Mouse (Mus musculus) kidney, embryonic 14.5 days (tissue): Measurements from ENCODE around the gene Fibp. TPM values are rescaled to one million over a fixed set of nuclear protein-coding genes. Genes with fewer than 3 reads are reported as not detected.

ENCODE experiments used
- ATAC-seq: fragments of 200-750 bp; cut with Nextera tagmentation; 2 replicates; pipeline ENCODE4 v1.8.0; 2017; ENCODE audit warnings: moderate number of reproducible peaks, mild to moderate bottlenecking, moderate TSS enrichment, moderate library complexity; ENCODE audit not compliant: low FRiP score, low TSS enrichment
- H3K27ac ChIP-seq: fragments of 300-500 bp; sonication (generic); 2 replicates; pipeline ENCODE4 v1.5.1; 2014; ENCODE audit warnings: low read depth, mild to moderate bottlenecking, low read length, moderate library complexity, mixed read lengths
- H3K27me3 ChIP-seq: fragments of 300-500 bp; sonication (generic); 2 replicates; pipeline ENCODE4 v1.6.1; 2014; ENCODE audit warnings: mild to moderate bottlenecking, low read length; ENCODE audit not compliant: control insufficient read depth, insufficient read depth
- H3K36me3 ChIP-seq: fragments of 300-500 bp; sonication (generic); 2 replicates; pipeline ENCODE4 v1.6.1; 2014; ENCODE audit warnings: low read length, mixed read lengths; ENCODE audit not compliant: control insufficient read depth, insufficient read depth
- H3K4me1 ChIP-seq: fragments of 300-500 bp; sonication (generic); 2 replicates; pipeline ENCODE4 v1.6.1; 2014; ENCODE audit warnings: low read length, mixed read lengths; ENCODE audit not compliant: control insufficient read depth, insufficient read depth
- H3K4me2 ChIP-seq: fragments of 300-500 bp; sonication (generic); replicated peaks from 2 replicates; pipeline ENCODE4 v1.6.1; 2014; ENCODE audit warnings: low read depth, mild to moderate bottlenecking, low read length
- H3K4me3 ChIP-seq: fragments of 300-500 bp; sonication (generic); 2 replicates; pipeline ENCODE4 v1.5.1; 2014; ENCODE audit warnings: mild to moderate bottlenecking, low read length
- H3K9ac ChIP-seq: fragments of 300-500 bp; sonication (generic); 2 replicates; pipeline ENCODE4 v1.6.1; 2014; ENCODE audit warnings: low read depth, mild to moderate bottlenecking, low read length, moderate library complexity
- H3K9me3 ChIP-seq: fragments of 300-500 bp; sonication (generic); 2 replicates; pipeline ENCODE4 v1.6.1; 2016; ENCODE audit warnings: low read length; ENCODE audit not compliant: control insufficient read depth
- WGBS: fragments of 180-500 bp; shearing (Covaris S2); extraction: QIAGEN DNeasy Blood & Tissue Kit; methylation state at CpG from one replicate; pipeline ENCODE4 v1.1.7; 2014; 5-methylcytosine and 5-hydroxymethylcytosine counted together
- polyA plus RNA-seq: library from polyadenylated mRNA; unstranded; fragments of >200 nt; fragmentation: Nextera tagmentation; extraction: Ambion mirVana; gene quantifications from 2 replicates; pipeline ENCODE4 v1.2.1, GENCODE M21; 2014

The Fibp gene
- polyA plus RNA-seq, 1 experiment from 2014 or later: 122 TPM

- ATAC-seq: no peak
- H3K9ac ChIP-seq: no peak overlapping the region
- H3K4me1 ChIP-seq: peaks cover 14% of the 10 kb centered on the region; the same call in 1 of the 2 replicates
- H3K4me2 ChIP-seq: no peak overlapping the region
- H3K27ac ChIP-seq: no peak overlapping the region
- 79% methylated on average over 10 of the region's 10 CpGs for WGBS
- no peak overlapping the region for H3K4me3 ChIP-seq
- H3K9me3 ChIP-seq: no peaks in the 10 kb centered on the region
- no peaks in the 10 kb centered on the region for H3K27me3 ChIP-seq
- H3K36me3 ChIP-seq: peaks cover 80% of the 10 kb centered on the region
These were observed 19.6 kb downstream of the Fibp start for GRCm38 (mm10) chr19:5480016-5480415.

GRCm38 (mm10) chr19:5481398-5481797, 21.0 kb downstream of the Fibp start:
- Histone ChIP-seq H3K36me3 (peaks cover 91% of the 10 kb centered on the region), H3K4me2 (no peak overlapping the region), H3K27ac (no peak overlapping the region), H3K27me3 (no peaks in the 10 kb centered on the region), H3K4me1 (0 out of 2 replicates have a peak, but pooled peaks cover 4% of the 10 kb centered on the region), H3K9ac (no peak overlapping the region), H3K4me3 (no peak overlapping the region), H3K9me3 (no peaks in the 10 kb centered on the region)
- no peak for ATAC-seq
- 92% methylated on average over 10 of the region's 10 CpGs for WGBS

- H3K36me3 ChIP-seq: peaks cover 73% of the 10 kb centered on the region
- ATAC-seq: no peak
- no peak overlapping the region for H3K27ac ChIP-seq
These were observed 23.3 kb downstream of the Fibp start for GRCm38 (mm10) chr19:5483386-5484359.

GRCm38 (mm10) chr19:5484496-5484895, 24.1 kb downstream of the Fibp start:
- Histone ChIP-seq H3K4me2 (no peak overlapping the region), H3K4me3 (no peak overlapping the region), H3K9me3 (no peaks in the 10 kb centered on the region), H3K27me3 (no peaks in the 10 kb centered on the region), H3K27ac (no peak overlapping the region), H3K36me3 (peaks cover 65% of the 10 kb centered on the region), H3K9ac (no peak overlapping the region), H3K4me1 (peaks cover 9% of the 10 kb centered on the region; the same call in 1 of the 2 replicates)
- 87% methylated on average over 5 of the region's 5 CpGs for WGBS
- ATAC-seq: no peak

More at GRCm38 (mm10) chr19:5483386-5484359, 23.3 kb downstream of the Fibp start:
- Histone ChIP-seq H3K9me3 (no peaks in the 10 kb centered on the region), H3K4me3 (no peak overlapping the region), H3K9ac (no peak overlapping the region), H3K4me2 (no peak overlapping the region), H3K4me1 (peaks cover 9% of the 10 kb centered on the region; the same call in 1 of the 2 replicates), H3K27me3 (no peaks in the 10 kb centered on the region)
- 91% methylated on average over 19 of the region's 19 CpGs for WGBS

- Histone ChIP-seq H3K36me3 (peaks cover 58% of the 10 kb centered on the region), H3K4me1 (peaks cover 9% of the 10 kb centered on the region; the same call in 1 of the 2 replicates), H3K27me3 (no peaks in the 10 kb centered on the region), H3K4me3 (no peak overlapping the region), H3K9ac (no peak overlapping the region), H3K27ac (no peak overlapping the region), H3K4me2 (no peak overlapping the region), H3K9me3 (no peaks in the 10 kb centered on the region)
- ATAC-seq: no peak
- 93% methylated on average over 8 of the region's 8 CpGs for WGBS
These were observed 25.0 kb downstream of the Fibp start for GRCm38 (mm10) chr19:5485371-5485770.

GRCm38 (mm10) chr19:5485821-5486220, 25.4 kb downstream of the Fibp start:
- peaks cover 9% of the 10 kb centered on the region; the same call in 1 of the 2 replicates for H3K4me1 ChIP-seq
- no peaks in the 10 kb centered on the region for H3K9me3 ChIP-seq
- H3K36me3 ChIP-seq: peaks cover 53% of the 10 kb centered on the region
- H3K27me3 ChIP-seq: no peaks in the 10 kb centered on the region
- WGBS: 93% methylated on average over 7 of the region's 7 CpGs
- H3K27ac ChIP-seq: no peak overlapping the region
- no peak overlapping the region for H3K4me3 ChIP-seq
- no peak overlapping the region for H3K9ac ChIP-seq
- ATAC-seq: no peak
- no peak overlapping the region for H3K4me2 ChIP-seq

GRCm38 (mm10) chr19:5486286-5486685, 25.9 kb downstream of the Fibp start:
- ATAC-seq: no peak
- Histone ChIP-seq H3K9ac (no peak overlapping the region), H3K9me3 (no peaks in the 10 kb centered on the region), H3K4me3 (no peak overlapping the region), H3K27ac (no peak overlapping the region), H3K27me3 (no peaks in the 10 kb centered on the region), H3K4me2 (no peak overlapping the region), H3K4me1 (peaks cover 9% of the 10 kb centered on the region; the same call in 1 of the 2 replicates), H3K36me3 (peaks cover 48% of the 10 kb centered on the region)
- 78% methylated on average over 8 of the region's 8 CpGs for WGBS

- Histone ChIP-seq H3K9ac (no peak overlapping the region), H3K27ac (no peak overlapping the region), H3K27me3 (no peaks in the 10 kb centered on the region), H3K4me1 (peaks cover 10% of the 10 kb centered on the region; the same call in 1 of the 2 replicates), H3K4me2 (no peak overlapping the region), H3K36me3 (peaks cover 44% of the 10 kb centered on the region), H3K4me3 (no peak overlapping the region), H3K9me3 (no peaks in the 10 kb centered on the region)
- ATAC-seq: no peak
- WGBS: 85% methylated on average over 4 of the region's 4 CpGs
These were observed 26.4 kb downstream of the Fibp start for GRCm38 (mm10) chr19:5486771-5487170.
